Mouse (Mus musculus): ENCODE measurements around the gene C4bp. TPM values are rescaled to one million over a fixed set of nuclear protein-coding genes. Genes with fewer than 3 reads are reported as not detected.

C4bp gene
- polyA plus RNA-seq (2012; rRNA removed; ENCODE audit: low replicate concordance): 0.63 TPM in 1 of 2 replicates, not detected in the other

DNA sequence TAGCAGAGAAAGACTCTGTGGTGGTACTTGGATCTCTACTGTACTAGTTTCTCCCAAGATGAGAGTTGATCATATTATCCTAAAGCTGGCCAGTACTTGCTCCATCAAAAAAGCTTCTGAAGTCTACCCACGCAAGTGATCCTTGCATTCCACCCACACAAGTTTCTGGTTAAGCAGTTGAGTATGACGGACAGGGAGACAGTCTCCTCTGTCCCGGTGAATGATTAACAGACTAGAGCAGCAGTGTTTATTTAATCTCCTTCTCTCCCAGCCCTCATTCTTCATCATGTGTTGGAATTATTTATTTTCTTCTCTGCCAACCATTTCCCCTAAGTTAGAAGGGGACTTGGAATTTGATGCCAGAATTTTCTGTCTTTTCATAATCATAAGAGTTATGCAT is at the start of gene C4bp:
C4bp (minus strand) TSS at position 179 of the 400 bp plus-strand sequence.

DNA sequence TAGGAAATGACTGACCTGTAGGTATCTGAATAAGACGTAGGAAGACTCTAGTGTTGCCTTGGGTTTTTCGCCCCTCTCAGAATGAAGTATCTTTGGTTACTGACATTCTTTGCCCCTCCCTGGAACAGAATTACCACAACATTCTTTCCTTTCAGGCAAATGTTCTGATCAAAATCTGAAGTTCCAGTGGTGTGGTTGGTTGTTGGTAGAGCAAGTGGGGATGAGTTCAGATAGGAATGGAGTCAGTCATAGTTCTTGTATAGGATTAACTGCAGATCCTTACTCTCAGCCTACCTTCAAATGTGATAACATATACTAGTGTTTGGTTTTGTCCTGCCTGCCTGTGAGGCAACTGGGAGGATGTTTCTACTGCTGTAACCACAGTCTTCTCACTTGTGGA is 31.9 kb downstream of the C4bp start, which contains the start of gene Zp3r:
Zp3r (minus strand) TSS at position 101 of the 400 bp plus-strand sequence.

Other genes with a start within 250 kb of the C4bp start
- gene Cd55b, start 238.6 kb downstream of the C4bp start, polyA plus RNA-seq (2012; rRNA removed; ENCODE audit: low replicate concordance): not detected in 2 replicates
- 37.1 and 44.8 TPM in 2 replicates for gene Cd55, start 198.9 kb downstream of the C4bp start, polyA plus RNA-seq (2012; rRNA removed; ENCODE audit: low replicate concordance)
- not detected in 2 replicates for gene Zp3r, start 32.0 kb downstream of the C4bp start, polyA plus RNA-seq (2012; rRNA removed; ENCODE audit: low replicate concordance)
- gene Gm29427, start 54.2 kb upstream of the C4bp start, polyA plus RNA-seq (2012; rRNA removed; ENCODE audit: low replicate concordance): 0.26 TPM in 1 of 2 replicates, not detected in the other
- 2.0 and 2.2 TPM in 2 replicates for gene Yod1, start 55.7 kb upstream of the C4bp start, polyA plus RNA-seq (2012; rRNA removed; ENCODE audit: low replicate concordance)
- gene Pfkfb2, start 67.6 kb upstream of the C4bp start, polyA plus RNA-seq (2012; rRNA removed; ENCODE audit: low replicate concordance): 5.2 and 10.7 TPM in 2 replicates
- 2.1 and 2.6 TPM in 2 replicates for gene AA986860, start 70.3 kb upstream of the C4bp start, polyA plus RNA-seq (2012; rRNA removed; ENCODE audit: low replicate concordance)
- gene Fcamr, start 139.3 kb upstream of the C4bp start, polyA plus RNA-seq (2012; rRNA removed; ENCODE audit: low replicate concordance): 0.47 and 0.62 TPM in 2 replicates
- 0.47 and 0.91 TPM in 2 replicates for gene Pigr, start 165.1 kb upstream of the C4bp start, polyA plus RNA-seq (2012; rRNA removed; ENCODE audit: low replicate concordance)
- gene Fcmr, start 204.0 kb upstream of the C4bp start, polyA plus RNA-seq (2012; rRNA removed; ENCODE audit: low replicate concordance): 115 and 291 TPM in 2 replicates
- gene Il24, start 225.8 kb upstream of the C4bp start, polyA plus RNA-seq (2012; rRNA removed; ENCODE audit: low replicate concordance): not detected in 2 replicates
- not detected in 2 replicates for gene Il20, start 249.8 kb upstream of the C4bp start, polyA plus RNA-seq (2012; rRNA removed; ENCODE audit: low replicate concordance)